Mouse (Mus musculus): ENCODE results near the gene Kyat3. TPM values are rescaled to one million over a fixed set of nuclear protein-coding genes. Genes with fewer than 3 reads are reported as not detected.
"Not testable (repeated sequence)": the region's sequence is repeated elsewhere in the genome, so short reads cannot be mapped to it uniquely, and the experiment has no call there.

Kyat3 gene
- polyA plus RNA-seq, 1 experiment from 2014 or later: 10.2 TPM

DNA sequence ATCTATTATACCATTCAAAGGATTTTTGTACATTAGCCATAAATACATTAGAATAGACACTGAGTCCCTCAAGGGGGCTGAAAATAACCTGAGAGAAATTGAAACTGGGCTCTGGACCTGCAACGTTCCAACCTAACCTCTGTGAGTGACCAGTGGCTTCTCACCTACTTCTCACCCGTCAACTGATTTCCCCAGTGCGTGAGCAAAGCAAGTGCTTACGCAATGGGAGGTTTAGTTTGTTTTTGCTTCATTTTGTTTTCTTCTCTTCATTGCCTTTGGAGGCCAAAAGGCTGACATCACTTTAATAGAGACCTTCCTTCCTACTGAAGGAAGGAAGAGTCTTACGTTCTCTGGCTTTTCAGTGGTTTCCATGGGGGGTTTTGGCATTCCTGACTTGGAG is 10.5 kb downstream of the Kyat3 start:
- no peak for DNase-seq (ENCODE audit: low spot score)
- 94% methylated on average over 5 of the region's 5 CpGs for WGBS

DNA sequence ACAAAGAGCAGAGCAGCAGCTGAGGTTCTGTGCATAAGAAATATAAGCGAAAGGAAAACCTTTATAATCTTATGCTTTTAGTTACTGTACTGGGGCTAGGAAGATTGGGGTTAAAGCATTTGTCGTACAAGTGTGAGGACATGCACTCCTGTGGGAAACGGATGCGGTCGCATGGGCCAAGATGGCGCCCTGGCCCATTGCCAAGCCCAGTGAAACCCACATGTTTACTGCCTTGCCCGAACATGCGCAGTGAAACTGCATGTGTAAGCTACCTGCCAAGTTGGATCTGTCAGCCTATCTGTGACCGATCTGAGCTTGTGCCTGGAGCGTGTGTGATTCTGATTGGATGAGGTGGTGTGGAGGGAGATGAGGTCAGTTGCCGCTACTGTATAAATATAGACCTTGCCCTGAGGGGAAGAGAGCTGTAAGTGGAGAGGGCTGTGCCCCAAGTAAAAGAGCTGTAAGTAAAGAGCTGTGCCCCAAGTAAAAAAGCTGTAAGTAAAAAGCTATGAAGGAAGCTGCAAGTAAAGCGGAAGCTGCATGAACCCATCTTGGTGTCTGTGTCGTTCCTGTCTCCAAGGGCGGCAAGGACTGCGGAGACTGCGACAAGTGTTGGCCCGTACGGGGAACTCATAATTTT is 11.7 kb downstream of the Kyat3 start:
- H3K27me3 ChIP-seq (ENCODE audit: insufficient read depth, poor library complexity, severe bottlenecking); H3K27ac ChIP-seq; DNase-seq (ENCODE audit: low spot score); H3K9me3 ChIP-seq; H3K36me3 ChIP-seq; H3K4me1 ChIP-seq (replicated peaks); H3K4me3 ChIP-seq: not testable (repeated sequence)
- 96% methylated on average over 18 of the region's 18 CpGs for WGBS

More for the DNA sequence above, 10.5 kb downstream of the Kyat3 start:
- no peaks in the 10 kb centered on the region for H3K27me3 ChIP-seq (ENCODE audit: insufficient read depth, poor library complexity, severe bottlenecking)
- peaks cover 8% of the 10 kb centered on the region for H3K36me3 ChIP-seq
- no peak overlapping the region for H3K27ac ChIP-seq
- H3K4me1 ChIP-seq (replicated peaks): no peaks in the 10 kb centered on the region
- H3K4me3 ChIP-seq: no peak overlapping the region
- H3K9me3 ChIP-seq: 0 out of 2 replicates have a peak, but pooled peaks cover 7% of the 10 kb centered on the region

GRCm38 (mm10) chr3:142725481-142725880 is 24.6 kb downstream of the Kyat3 start:
- Histone ChIP-seq H3K27ac (no peak overlapping the region), H3K9me3 (0 out of 2 replicates have a peak, but pooled peaks cover 2% of the 10 kb centered on the region), H3K4me3 (no peak overlapping the region), H3K36me3 (peaks cover 8% of the 10 kb centered on the region), H3K27me3 (ENCODE audit: insufficient read depth, poor library complexity, severe bottlenecking) (no peaks in the 10 kb centered on the region), H3K4me1 (replicated peaks) (no peaks in the 10 kb centered on the region)
- WGBS: 78% methylated on average over 2 of the region's 2 CpGs
- no peak for DNase-seq (ENCODE audit: low spot score)

- DNase-seq (ENCODE audit: low spot score): no peak
- Histone ChIP-seq H3K4me3 (no peak overlapping the region), H3K36me3 (peaks cover 8% of the 10 kb centered on the region), H3K27ac (no peak overlapping the region), H3K27me3 (ENCODE audit: insufficient read depth, poor library complexity, severe bottlenecking) (no peaks in the 10 kb centered on the region), H3K9me3 (0 out of 2 replicates have a peak, but pooled peaks cover 2% of the 10 kb centered on the region), H3K4me1 (replicated peaks) (no peaks in the 10 kb centered on the region)
- WGBS: 89% methylated on average over 22 of the region's 22 CpGs
Measured at GRCm38 (mm10) chr3:142725969-142726672, 25.3 kb downstream of the Kyat3 start.

GRCm38 (mm10) chr3:142734291-142734690 is 33.4 kb downstream of the Kyat3 start:
- Histone ChIP-seq H3K27ac (no peak overlapping the region), H3K36me3 (no peaks in the 10 kb centered on the region), H3K27me3 (ENCODE audit: insufficient read depth, poor library complexity, severe bottlenecking) (no peaks in the 10 kb centered on the region), H3K4me3 (no peak overlapping the region), H3K9me3 (no peaks in the 10 kb centered on the region), H3K4me1 (replicated peaks) (no peaks in the 10 kb centered on the region)
- WGBS: 81% methylated on average over 12 of the region's 12 CpGs
- no peak for DNase-seq (ENCODE audit: low spot score)

- DNase-seq (ENCODE audit: low spot score): no peak
- WGBS: 83% methylated on average over 7 of the region's 7 CpGs
- Histone ChIP-seq H3K4me3 (no peak overlapping the region), H3K9me3 (no peaks in the 10 kb centered on the region), H3K4me1 (replicated peaks) (no peaks in the 10 kb centered on the region), H3K27ac (no peak overlapping the region), H3K36me3 (no peaks in the 10 kb centered on the region), H3K27me3 (ENCODE audit: insufficient read depth, poor library complexity, severe bottlenecking) (no peaks in the 10 kb centered on the region)
Measured at GRCm38 (mm10) chr3:142740896-142741295, 40.0 kb downstream of the Kyat3 start.

DNA sequence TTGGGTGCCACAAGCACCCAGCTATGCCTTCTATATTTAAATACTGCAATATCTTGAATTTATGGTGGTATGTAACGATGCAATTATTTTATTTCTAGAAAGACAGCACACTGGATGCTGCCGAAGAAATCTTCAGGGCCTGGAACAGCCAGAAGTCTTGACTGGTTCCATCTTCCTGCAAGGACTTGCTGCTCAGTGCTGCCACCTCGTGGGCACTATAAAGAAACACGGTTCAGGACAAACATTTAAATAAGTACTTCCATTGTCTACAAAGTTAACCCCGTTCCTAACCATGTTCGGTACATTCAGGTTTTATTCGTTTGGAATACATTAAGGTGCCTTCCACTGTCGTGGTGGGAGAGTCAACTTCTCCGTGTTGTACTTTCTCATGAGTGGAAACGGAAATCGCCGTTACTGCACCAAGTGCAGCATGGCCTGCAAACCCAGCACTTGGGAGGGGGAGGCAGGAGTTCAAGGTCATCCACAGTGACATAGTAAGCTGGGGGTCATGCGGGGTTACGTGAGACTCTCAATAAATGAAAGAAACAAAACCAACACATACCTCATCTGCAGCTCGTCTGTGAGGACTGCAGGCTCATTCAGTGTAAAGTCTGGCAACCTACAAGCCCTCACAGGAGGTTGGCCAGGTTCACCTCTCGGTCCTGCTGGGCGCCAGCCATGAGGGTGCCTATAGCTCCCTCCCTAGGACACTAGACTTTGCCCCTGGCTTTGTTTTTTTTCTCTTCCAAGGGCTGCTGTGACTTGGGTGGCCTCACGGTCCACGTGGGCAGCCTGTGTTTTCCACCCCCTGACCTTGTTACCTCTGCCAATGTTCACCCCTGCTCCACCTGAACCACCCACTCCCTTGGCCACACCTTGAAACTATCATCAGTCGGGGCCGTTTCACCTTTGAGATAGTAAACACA is 43.4 kb downstream of the Kyat3 start:
- no peak overlapping the region for H3K27ac ChIP-seq
- WGBS: 60% methylated on average over 21 of the region's 21 CpGs
- no peak overlapping the region for H3K4me3 ChIP-seq
- no peaks in the 10 kb centered on the region for H3K4me1 ChIP-seq (replicated peaks)
- DNase-seq (ENCODE audit: low spot score): peak; percentile 42
- no peaks in the 10 kb centered on the region for H3K9me3 ChIP-seq
- H3K27me3 ChIP-seq (ENCODE audit: insufficient read depth, poor library complexity, severe bottlenecking): no peaks in the 10 kb centered on the region
- no peaks in the 10 kb centered on the region for H3K36me3 ChIP-seq

DNA sequence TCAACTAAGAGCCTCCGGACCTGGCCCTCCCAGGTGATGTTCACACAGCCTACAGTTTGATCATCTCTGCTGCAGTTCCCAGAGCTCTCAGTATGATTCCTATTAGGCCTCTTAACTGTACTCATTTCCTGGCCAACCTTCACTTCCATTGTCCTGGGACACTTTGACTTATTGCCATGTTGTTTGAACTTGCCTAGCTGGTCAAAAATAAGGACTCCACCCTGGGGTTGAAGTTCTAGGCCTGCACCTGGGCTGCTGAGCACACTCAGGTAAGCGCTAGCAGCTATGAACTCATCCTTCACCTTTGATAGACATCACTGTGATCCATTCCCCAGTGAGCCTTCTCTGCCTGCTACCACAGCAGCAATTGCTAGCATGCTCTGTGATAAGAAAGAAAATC is 44.2 kb downstream of the Kyat3 start:
- 96% methylated on average over 2 of the region's 2 CpGs for WGBS
- Histone ChIP-seq H3K27ac (no peak overlapping the region), H3K4me1 (replicated peaks) (no peaks in the 10 kb centered on the region), H3K27me3 (ENCODE audit: insufficient read depth, poor library complexity, severe bottlenecking) (no peaks in the 10 kb centered on the region), H3K4me3 (no peak overlapping the region), H3K9me3 (no peaks in the 10 kb centered on the region), H3K36me3 (no peaks in the 10 kb centered on the region)
- no peak for DNase-seq (ENCODE audit: low spot score)

DNA sequence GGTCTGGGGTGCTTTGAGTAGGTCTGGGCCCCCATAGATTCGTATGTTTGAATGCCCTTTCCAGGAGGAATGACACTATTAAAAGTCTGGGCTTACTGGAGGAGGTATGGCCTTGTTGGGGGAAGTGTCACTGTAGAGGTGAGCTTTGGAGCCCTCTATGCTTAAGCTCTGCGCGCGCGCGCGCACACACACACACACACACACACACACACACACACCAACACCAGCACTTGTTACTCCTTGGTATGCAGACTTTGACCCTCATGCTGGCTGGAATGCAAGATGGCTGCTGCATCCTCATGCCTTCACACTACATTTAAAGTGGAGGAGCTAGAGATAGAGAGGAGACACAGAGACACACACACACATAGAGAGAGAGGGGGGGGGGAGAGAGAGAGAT is 46.8 kb downstream of the Kyat3 start:
- H3K4me3 ChIP-seq: no peak overlapping the region
- no peaks in the 10 kb centered on the region for H3K27me3 ChIP-seq (ENCODE audit: insufficient read depth, poor library complexity, severe bottlenecking)
- H3K9me3 ChIP-seq: no peaks in the 10 kb centered on the region
- 91% methylated on average over 7 of the region's 7 CpGs for WGBS
- no peaks in the 10 kb centered on the region for H3K36me3 ChIP-seq
- no peak for DNase-seq (ENCODE audit: low spot score)
- no peak overlapping the region for H3K27ac ChIP-seq
- no peaks in the 10 kb centered on the region for H3K4me1 ChIP-seq (replicated peaks)

GRCm38 (mm10) chr3:142749131-142749530 is 48.3 kb downstream of the Kyat3 start:
- no peaks in the 10 kb centered on the region for H3K27me3 ChIP-seq (ENCODE audit: insufficient read depth, poor library complexity, severe bottlenecking)
- no peak overlapping the region for H3K4me3 ChIP-seq
- H3K36me3 ChIP-seq: no peaks in the 10 kb centered on the region
- H3K27ac ChIP-seq: no peak overlapping the region
- WGBS: 89% methylated on average over 16 of the region's 16 CpGs
- no peaks in the 10 kb centered on the region for H3K4me1 ChIP-seq (replicated peaks)
- DNase-seq (ENCODE audit: low spot score): no peak
- H3K9me3 ChIP-seq: no peaks in the 10 kb centered on the region

- Histone ChIP-seq H3K4me3 (no peak overlapping the region), H3K4me1 (replicated peaks) (no peaks in the 10 kb centered on the region), H3K27me3 (ENCODE audit: insufficient read depth, poor library complexity, severe bottlenecking) (no peaks in the 10 kb centered on the region), H3K27ac (no peak overlapping the region), H3K9me3 (no peaks in the 10 kb centered on the region), H3K36me3 (no peaks in the 10 kb centered on the region)
- no peak for DNase-seq (ENCODE audit: low spot score)
- WGBS: 92% methylated on average over 18 of the region's 18 CpGs
Measured at GRCm38 (mm10) chr3:142755132-142755867, 54.4 kb downstream of the Kyat3 start.

DNA sequence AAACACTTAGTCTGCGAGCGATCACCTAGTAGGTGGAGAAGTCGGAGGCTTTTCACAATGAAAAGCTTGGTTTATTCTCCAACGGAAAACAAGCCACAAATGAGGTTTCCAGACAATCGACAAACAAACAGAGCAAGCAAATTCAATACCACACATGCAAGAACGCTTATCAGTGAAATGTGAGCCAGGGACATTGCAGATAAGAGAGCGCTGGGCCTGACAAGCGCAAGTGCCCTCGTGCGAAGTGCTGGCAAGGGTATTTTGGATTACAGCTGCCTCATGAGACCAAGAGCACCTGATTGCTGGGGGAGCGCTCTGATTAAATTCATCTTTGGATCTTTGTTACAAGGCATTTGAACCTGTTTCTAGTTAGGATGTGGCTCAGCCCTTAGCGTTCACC is 57.0 kb downstream of the Kyat3 start:
- WGBS: 60% methylated on average over 12 of the region's 12 CpGs
- H3K27ac ChIP-seq: no peak overlapping the region
- no peaks in the 10 kb centered on the region for H3K27me3 ChIP-seq (ENCODE audit: insufficient read depth, poor library complexity, severe bottlenecking)
- H3K9me3 ChIP-seq: no peaks in the 10 kb centered on the region
- H3K4me1 ChIP-seq (replicated peaks): no peaks in the 10 kb centered on the region
- no peak for DNase-seq (ENCODE audit: low spot score)
- no peaks in the 10 kb centered on the region for H3K36me3 ChIP-seq
- no peak overlapping the region for H3K4me3 ChIP-seq

Measured in hindbrain, embryonic 10.5 days (tissue).